Mouse (Mus musculus) neural tube, embryonic 10.5 days (tissue): ENCODE measurements at regions not wholly inside any gene's neighbourhood (a gene's known extent, or its start where the extent isn't known, plus 50 kb on each side); places are given as distances from the start of the nearest gene placed in this dataset.

Experiments
- DNase-seq: peaks from one replicate; pipeline ENCODE4 v3.0.0-alpha.2; 2017; ENCODE audit warnings: low spot score; ENCODE audit errors: extremely low spot score

DNA sequence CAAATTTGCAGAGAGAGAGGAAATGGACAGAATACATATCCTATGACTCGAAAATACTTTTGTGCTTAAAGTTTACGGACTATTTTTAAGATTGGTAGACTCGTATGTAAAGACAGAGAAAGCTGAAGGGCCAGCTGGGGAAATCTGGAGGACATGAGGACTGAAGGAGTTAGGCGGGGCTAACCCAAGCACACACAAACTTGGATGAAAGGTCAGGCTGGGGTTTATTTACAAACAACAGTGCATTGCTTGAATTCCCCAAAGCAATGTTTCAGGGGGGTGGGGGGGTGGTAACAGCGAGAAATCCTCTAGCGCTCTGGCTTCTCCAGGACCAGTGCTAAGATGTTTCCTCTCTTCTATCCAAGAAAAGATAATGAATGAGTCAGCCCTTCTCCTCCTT, 68.3 kb downstream of the Ptger2 start:
- no peak for DNase-seq

DNA sequence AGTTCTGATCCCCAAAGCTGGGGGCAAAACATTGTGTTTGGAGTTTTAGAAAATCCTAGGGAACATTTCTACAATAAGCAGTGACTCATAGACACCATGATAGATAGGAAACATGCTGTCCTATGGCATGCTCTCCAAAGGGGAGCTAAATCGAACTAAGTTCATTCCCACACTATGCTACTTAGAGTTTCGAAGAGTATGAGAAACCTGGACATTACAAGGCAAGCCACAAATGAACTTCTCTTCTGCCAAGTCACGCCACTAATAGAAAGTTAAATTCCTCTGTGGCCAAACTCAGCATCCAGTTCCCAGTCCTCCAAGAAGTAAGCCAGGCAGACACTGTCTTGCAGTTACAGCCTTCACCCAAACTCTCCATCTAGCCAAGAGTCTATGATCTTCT, 73.7 kb downstream of the Ptger2 start:
- no peak for DNase-seq

DNA sequence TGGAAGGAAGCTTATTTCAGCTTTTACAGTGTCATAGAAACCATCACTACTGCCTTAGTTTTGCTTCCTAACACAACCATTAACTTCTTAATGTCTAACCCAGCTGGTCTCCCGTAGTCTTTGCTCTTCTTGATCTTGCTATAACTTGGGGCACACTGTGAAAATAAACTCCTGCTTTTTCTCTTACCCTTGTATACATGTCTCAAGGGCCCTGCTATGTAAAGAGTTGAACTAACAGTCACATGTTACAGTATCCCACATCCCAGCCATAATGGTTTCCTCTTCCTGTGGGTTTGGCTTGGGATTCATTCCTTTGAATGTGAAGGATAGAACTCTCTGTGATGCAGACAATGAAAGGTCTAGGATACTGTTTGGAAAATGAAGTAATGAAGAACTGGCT, 76.5 kb downstream of the Ptger2 start:
- no peak for DNase-seq

DNA sequence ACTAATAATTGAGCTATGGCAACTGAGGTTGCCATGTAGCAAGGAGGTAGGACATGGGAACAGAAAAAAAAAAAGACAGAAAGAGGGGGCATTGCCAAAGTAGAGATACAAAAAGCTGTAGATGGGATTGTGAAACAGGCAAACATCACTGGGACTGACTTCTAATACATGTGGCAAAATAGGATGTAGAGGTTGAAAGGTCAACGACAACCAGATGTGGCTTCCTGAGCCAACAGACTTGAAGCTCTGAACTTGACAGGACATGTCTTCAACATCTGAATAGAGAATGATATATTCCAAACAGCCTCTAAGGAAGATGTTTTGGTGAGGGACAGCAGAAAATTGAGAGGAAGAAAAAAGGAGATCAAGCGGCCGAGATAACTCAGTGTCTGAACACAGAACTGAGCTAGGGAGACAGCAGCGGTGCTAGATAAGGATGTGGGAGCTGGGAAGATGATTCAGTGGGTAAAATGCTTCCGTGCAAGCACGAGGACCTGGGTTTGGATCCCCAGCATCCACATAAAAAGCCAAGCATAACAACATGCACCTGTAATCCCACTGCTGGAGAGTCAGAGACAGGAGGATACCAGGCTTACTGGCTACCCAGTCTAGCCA, 81.7 kb downstream of the Ptger2 start:
- peak; percentile 60 for DNase-seq

DNA sequence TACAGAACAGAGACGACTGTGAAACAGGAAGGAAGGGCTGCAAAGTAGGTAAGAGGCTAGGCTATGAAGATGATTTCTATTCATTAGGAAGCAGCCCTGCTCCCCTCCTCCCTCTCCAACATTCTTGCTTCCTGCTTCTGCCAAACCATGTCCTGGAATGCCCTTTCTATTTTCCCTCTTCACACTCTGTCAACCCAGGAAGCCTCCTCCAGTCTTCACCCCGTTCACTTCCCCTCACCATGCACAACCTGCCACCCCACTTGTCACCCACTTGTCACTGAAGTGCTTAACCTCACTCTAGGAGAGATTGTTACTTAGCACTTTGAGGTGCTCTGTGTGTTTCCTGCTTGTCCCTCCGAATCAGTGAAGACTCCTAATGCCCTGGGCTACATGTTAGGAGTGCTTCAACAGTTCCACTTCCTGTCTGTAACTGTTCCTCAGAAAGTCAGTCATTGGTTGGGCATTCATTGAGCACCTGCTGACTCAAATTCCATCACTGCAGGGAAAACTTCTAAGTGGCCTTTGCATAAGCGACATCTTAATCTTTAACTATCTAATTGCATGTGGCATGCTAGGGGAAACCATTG, 87.0 kb downstream of the Ptger2 start:
- no peak for DNase-seq

DNA sequence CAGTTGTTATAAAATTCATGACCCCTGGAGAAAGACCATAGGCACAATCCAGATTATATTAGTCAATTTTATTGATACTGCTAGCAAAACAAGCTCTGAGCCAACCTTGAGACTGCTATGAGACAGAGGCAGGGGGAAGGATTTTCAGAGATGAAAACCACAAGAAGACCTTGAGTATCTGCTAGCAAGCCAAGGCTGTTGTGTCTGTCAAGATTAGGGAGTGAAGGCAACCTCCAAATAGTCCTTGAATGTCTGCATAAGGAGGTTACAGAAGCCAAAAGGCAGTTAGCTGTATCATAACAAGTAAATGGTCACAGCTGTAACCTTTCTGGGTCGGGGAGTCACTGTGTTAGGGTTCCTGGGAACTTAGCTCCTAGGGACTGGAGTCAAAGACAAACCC, 89.2 kb downstream of the Ptger2 start:
- DNase-seq = no peak

DNA sequence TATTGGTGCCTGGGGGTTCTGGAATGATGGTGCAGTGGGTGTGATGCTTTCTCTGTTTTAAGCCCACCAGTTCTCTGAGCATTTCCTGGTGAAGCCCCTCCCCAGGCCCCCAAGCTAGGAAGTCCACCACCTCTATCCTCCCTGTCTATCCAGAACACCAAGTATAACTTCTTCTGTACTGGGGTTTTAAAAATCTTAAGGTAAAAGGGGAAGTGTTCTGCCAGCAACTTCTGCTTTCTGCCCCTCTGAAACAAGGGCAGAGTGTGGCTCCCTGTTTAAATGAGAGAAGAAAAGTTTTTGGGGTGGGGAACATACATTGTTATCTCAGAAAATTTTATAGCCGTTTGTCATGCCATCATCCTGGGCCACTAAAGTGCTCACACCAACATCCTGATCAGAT, 91.8 kb downstream of the Ptger2 start:
- no peak for DNase-seq

DNA sequence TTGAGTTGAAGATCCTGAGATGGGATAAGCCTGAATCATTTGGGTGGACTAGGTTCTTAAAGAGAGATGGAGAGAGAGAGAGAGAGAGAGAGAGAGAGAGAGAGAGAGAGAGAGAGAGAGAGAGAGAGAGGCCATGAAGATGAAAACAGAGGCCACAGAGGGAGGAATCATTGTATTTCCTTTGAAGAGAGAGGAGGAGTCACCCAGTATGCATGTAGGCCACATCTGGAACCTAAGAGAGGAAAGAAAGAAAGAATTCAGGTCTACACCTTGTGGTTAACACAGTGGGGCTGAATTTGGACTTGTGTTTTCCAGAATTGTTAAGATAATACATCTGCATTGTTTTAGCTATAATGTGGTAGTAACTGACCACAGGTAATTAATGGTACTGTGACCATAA, 92.2 kb downstream of the Ptger2 start:
- no peak for DNase-seq

DNA sequence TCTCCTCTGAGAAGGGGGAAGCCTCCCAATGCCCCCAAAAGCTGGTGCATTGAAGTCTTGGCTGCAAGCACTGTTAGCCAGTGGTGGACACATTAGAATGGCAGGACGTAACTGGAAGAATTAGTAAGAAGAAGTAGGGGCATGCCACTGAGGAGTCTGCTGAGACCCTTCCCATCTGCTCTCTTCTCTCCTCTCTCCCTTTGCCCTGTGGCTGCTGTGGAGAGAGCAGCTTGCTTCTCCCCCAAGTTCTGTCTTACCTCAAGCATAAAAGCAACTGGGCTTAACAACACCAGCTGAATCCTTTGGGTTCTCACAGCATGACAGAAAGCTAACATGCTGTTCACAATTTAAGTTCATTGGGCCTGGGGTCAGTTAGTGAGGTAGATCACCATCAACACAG, 95.1 kb downstream of the Ptger2 start:
- DNase-seq = no peak
